Mouse (Mus musculus) right cerebral cortex, postnatal 25 days (tissue): ENCODE measurements around the gene Baz1a.
"Not testable (repeated sequence)": the region's sequence is repeated elsewhere in the genome, so short reads cannot be mapped to it uniquely, and the experiment has no call there.

ENCODE experiments used
- DNase-seq: peaks from one replicate; pipeline ENCODE4 v3.0.0; 2022

Gene Baz1a

GRCm38 (mm10) chr12:55006071-55006470, 8.1 kb downstream of the Baz1a start:
- no peak for DNase-seq

GRCm38 (mm10) chr12:55004396-55004795, 9.8 kb downstream of the Baz1a start:
- no peak for DNase-seq

- DNase-seq, result no peak
These were observed 10.3 kb downstream of the Baz1a start for GRCm38 (mm10) chr12:55003843-55004242.

GRCm38 (mm10) chr12:55002532-55002931, 11.6 kb downstream of the Baz1a start:
- DNase-seq, result not testable (repeated sequence)

GRCm38 (mm10) chr12:54999016-54999690, 15.0 kb downstream of the Baz1a start:
- DNase-seq, result peak; percentile 8

- DNase-seq, result no peak
These were observed 15.7 kb downstream of the Baz1a start for GRCm38 (mm10) chr12:54998411-54998810.

- DNase-seq, result no peak
These were observed 17.1 kb downstream of the Baz1a start for GRCm38 (mm10) chr12:54996979-54997474.

GRCm38 (mm10) chr12:54995965-54996364, 18.2 kb downstream of the Baz1a start:
- no peak for DNase-seq

- no peak for DNase-seq
These were observed 19.7 kb downstream of the Baz1a start for GRCm38 (mm10) chr12:54994418-54994817.

GRCm38 (mm10) chr12:54994068-54994386, 20.1 kb downstream of the Baz1a start:
- no peak for DNase-seq

GRCm38 (mm10) chr12:54993246-54994067, 20.7 kb downstream of the Baz1a start:
- DNase-seq, result peak; percentile 10

- no peak for DNase-seq
These were observed 21.3 kb downstream of the Baz1a start for GRCm38 (mm10) chr12:54992814-54993213.

- no peak for DNase-seq
These were observed 25.8 kb downstream of the Baz1a start for GRCm38 (mm10) chr12:54988323-54988850.

GRCm38 (mm10) chr12:54987156-54987555, 27.0 kb downstream of the Baz1a start:
- DNase-seq, result no peak

- peak; percentile 57 for DNase-seq
These were observed 28.0 kb downstream of the Baz1a start, which contains the start of gene Gm20403 for GRCm38 (mm10) chr12:54986052-54986717. Gene Gm20403, minus strand, starts transcription at chr12:54986529.

GRCm38 (mm10) chr12:54985257-54986051, 28.7 kb downstream of the Baz1a start:
- peak; percentile 53 for DNase-seq

GRCm38 (mm10) chr12:54984701-54985256, 29.4 kb downstream of the Baz1a start:
- DNase-seq, result peak; percentile 42

- no peak for DNase-seq
These were observed 31.0 kb downstream of the Baz1a start for GRCm38 (mm10) chr12:54982935-54983715.

- no peak for DNase-seq
These were observed 32.2 kb downstream of the Baz1a start for GRCm38 (mm10) chr12:54981962-54982361.

- DNase-seq, result no peak
These were observed 33.2 kb downstream of the Baz1a start for GRCm38 (mm10) chr12:54980939-54981338.

GRCm38 (mm10) chr12:54980532-54980931, 33.6 kb downstream of the Baz1a start:
- no peak for DNase-seq
